Mouse (Mus musculus) monocyte, adult 59 days (primary cell): ENCODE data around the gene Fezf1. TPM values are rescaled to one million over a fixed set of nuclear protein-coding genes. Genes with fewer than 3 reads are reported as not detected.

Experiments used
- total RNA-seq, 2 experiments: library from RNA; stranded (reverse); gene quantifications; one replicate each; pipeline ENCODE4 v1.2.4; 2023

Gene Fezf1
- total RNA-seq, result not detected

DNA sequence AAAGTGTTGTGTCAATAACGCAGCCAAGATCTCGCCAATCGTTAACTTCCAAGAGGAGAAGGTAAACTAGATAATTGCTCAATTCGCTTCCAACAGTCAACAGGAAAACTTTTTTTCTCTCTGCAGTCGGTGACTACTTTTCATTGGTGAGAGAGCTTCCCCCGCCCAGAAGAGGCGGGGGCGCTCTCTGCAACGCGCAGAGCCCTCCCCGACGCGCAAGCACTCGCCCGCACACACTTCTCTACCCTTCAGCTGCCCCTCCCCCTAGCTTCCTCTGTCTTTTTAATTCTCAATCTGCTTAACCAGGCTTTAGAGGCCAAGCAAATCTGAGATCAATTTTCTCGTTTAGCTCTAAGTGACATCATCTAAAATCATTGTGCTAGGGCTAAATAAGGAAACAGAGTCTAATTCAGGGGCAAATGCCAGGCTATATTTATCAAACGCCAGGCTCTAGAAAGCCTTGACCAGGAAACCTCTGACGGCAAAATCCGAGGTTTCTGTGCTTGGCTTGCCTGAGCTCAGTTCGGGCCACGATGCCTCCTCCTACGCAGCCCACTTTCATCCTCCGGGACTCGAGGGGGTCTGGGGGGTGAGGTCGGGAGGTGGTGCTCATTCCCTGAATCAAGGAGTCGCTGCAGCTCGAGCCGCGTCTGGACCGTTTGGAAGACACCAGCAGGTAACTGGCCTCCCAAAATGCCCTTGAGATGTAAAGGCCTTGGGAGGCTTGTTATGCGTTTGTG, at the start of gene Fezf1:
TSS of gene Fezf1 (minus strand) at position 50 of the 740 bp plus-strand sequence.

Other genes starting within 250 kb of the Fezf1 start
- gene Aass, start 115.4 kb downstream of the Fezf1 start, total RNA-seq, result not detected